Comparison of ENCODE assay signal across 9 mouse cellular contexts in genomic region chr19:23143541-23143940, GRCm38 (mm10). TPM values are rescaled to one million over a fixed set of nuclear protein-coding genes. Genes with fewer than 3 reads are reported as not detected.
A peak's percentile ranks its signal among the peaks of the same experiment; 100 is the strongest.
DNase-seq lines count a peak whose midpoint lies in the region; ATAC-seq and TF ChIP-seq lines count a peak whose summit lies in the region.
"Had no signal": no experiment of that assay in that cellular context is flagged by ENCODE, and none has a peak within 500 bp of the region (broad histone marks: within the 10 kb centered on the region; RNA-seq: fewer than 3 reads in every experiment).

No protein-coding gene starts in this region.

- peak overlapping the region; percentile 100 for H3K4me2 ChIP-seq in liver, embryonic 12.5 days
- H3K4me2 ChIP-seq in midbrain, embryonic 14.5 days (ENCODE audit: low read length): no peak overlapping the region

- DNase-seq in adrenal gland, postnatal 14 days: peak; percentile 54
- no peak for DNase-seq in adrenal gland, adult 8-10 months
- DNase-seq in liver, adult 2 months (ENCODE audit: extremely low read depth, low read depth, low spot score): peak; percentile 57
- DNase-seq in liver: no peak
- peak; percentile 58 to 66 for DNase-seq in gastrocnemius, adult 8-10 months (ENCODE audit: low spot score in 2 of 2)
- no peak for DNase-seq in thymus, postnatal 14 days
- no peak for DNase-seq in midbrain, embryonic 14.5 days
- DNase-seq: left cerebral cortex, postnatal 4 days had no signal

- H3K79me2 ChIP-seq in liver, adult 2 months (ENCODE audit: control insufficient read depth, insufficient read depth, low read length): peaks cover 65% of the 10 kb centered on the region

- H3K27me3 ChIP-seq in liver, adult 2 months (ENCODE audit: control insufficient read depth, insufficient read depth, low read length): no peaks in the 10 kb centered on the region
- peaks cover 22% of the 10 kb centered on the region for H3K27me3 ChIP-seq in liver, embryonic 12.5 days (replicated peaks)
- H3K27me3 ChIP-seq in midbrain, embryonic 14.5 days (ENCODE audit: control insufficient read depth, insufficient read depth, low read length): peaks cover 26% of the 10 kb centered on the region

- H3K36me3 ChIP-seq in liver, adult 2 months (ENCODE audit: control insufficient read depth, insufficient read depth, low read length): peaks cover 7% of the 10 kb centered on the region
- no peaks in the 10 kb centered on the region for H3K36me3 ChIP-seq in liver, embryonic 12.5 days
- no peaks in the 10 kb centered on the region for H3K36me3 ChIP-seq in midbrain, embryonic 14.5 days (ENCODE audit: control insufficient read depth, insufficient read depth, low read length)

- no peak for ATAC-seq in liver, embryonic 12.5 days
- ATAC-seq in midbrain, embryonic 14.5 days (ENCODE audit: low FRiP score, low TSS enrichment): no peak

- TF ChIP-seq POLR2A in liver, adult 2 months (IDR thresholded peaks at IDR 0.05; ENCODE audit: extremely low read depth, insufficient read depth, low read length): no peak

- H3K4me1 ChIP-seq in liver, adult 2 months (ENCODE audit: control insufficient read depth, insufficient read depth, low read length): peaks cover 30% of the 10 kb centered on the region
- peaks cover 63% of the 10 kb centered on the region for H3K4me1 ChIP-seq in liver, embryonic 12.5 days
- peaks cover 9% of the 10 kb centered on the region for H3K4me1 ChIP-seq in midbrain, embryonic 14.5 days (ENCODE audit: control insufficient read depth, insufficient read depth, low read length)

- H3K9ac ChIP-seq in liver, adult 2 months (ENCODE audit: low read depth, low read length): peak overlapping the region; percentile 99
- H3K9ac ChIP-seq in liver, embryonic 12.5 days: no peak overlapping the region
- H3K9ac ChIP-seq in midbrain, embryonic 14.5 days (replicated peaks; ENCODE audit: low read length): no peak overlapping the region

- no peaks in the 10 kb centered on the region for H3K9me3 ChIP-seq in liver, embryonic 12.5 days (replicated peaks)
- no peaks in the 10 kb centered on the region for H3K9me3 ChIP-seq in midbrain, embryonic 14.5 days (ENCODE audit: control insufficient read depth, low read length)

- TF ChIP-seq CTCF in liver, adult 2 months (IDR thresholded peaks at IDR 0.05; ENCODE audit: low read depth, low read length): no peak

- H3K27ac ChIP-seq in liver, adult 2 months (replicated peaks; ENCODE audit: insufficient read depth, low read depth, low read length): peak overlapping the region; percentile 92
- H3K27ac ChIP-seq in liver, embryonic 12.5 days: no peak overlapping the region
- no peak overlapping the region for H3K27ac ChIP-seq in midbrain, embryonic 14.5 days (replicated peaks; ENCODE audit: low read depth, low read length)

- WGBS in liver, adult 2 months: 18% methylated on average over 8 of the region's 8 CpGs
- WGBS in liver, embryonic 12.5 days (ENCODE audit: insufficient replicate concordance): 69% methylated on average over 8 of the region's 8 CpGs
- WGBS in midbrain, embryonic 14.5 days: 78% methylated on average over 8 of the region's 8 CpGs

- peak overlapping the region; percentile 90 for H3K4me3 ChIP-seq in liver, adult 2 months (ENCODE audit: insufficient read depth, low read depth, low read length)
- H3K4me3 ChIP-seq in liver, embryonic 12.5 days: peak overlapping the region; percentile 71; the same call in 1 of the 2 replicates
- H3K4me3 ChIP-seq in midbrain, embryonic 14.5 days (replicated peaks; ENCODE audit: low read depth, low read length): no peak overlapping the region

RNA-seq across cellular contexts. Expression of gene Klf9, which starts 2.5 kb away (rescaled TPM):
- 104 and 116 TPM in 2 replicates for total RNA-seq in adrenal gland, postnatal 14 days (2021)
- 10 to 100 TPM; 57.6 to 89.0 (median 71.0) TPM for total RNA-seq in adrenal gland, adult 8-10 months (2022)
- total RNA-seq in liver, adult 2 months (2014; rRNA removed): 75.0 and 81.6 TPM in 2 replicates
- polyA plus RNA-seq in liver, adult 2 months (2012; rRNA removed): 32.4 and 32.7 TPM in 2 replicates
- 100 to 1,000 TPM; 108 to 165 (median 128) TPM for total RNA-seq in gastrocnemius, adult 8-10 months (2022)
- polyA plus RNA-seq in liver, embryonic 12.5 days (2016; fragmentation: Nextera tagmentation; extraction: Ambion mirVana): 2.1 and 2.7 TPM in 2 replicates
- polyA plus RNA-seq in midbrain, embryonic 14.5 days (2014; fragmentation: Nextera tagmentation; extraction: Ambion mirVana): 0.93 and 1.2 TPM in 2 replicates

Comparison
In these comparisons a context has a peak if more than half of its experiments do, and no peak if none do; other contexts are left out.
1. DNase-seq: peak in adrenal gland, postnatal 14 days (single experiment), liver, adult 2 months (single experiment) and gastrocnemius, adult 8-10 months (2 of 2); none in adrenal gland, adult 8-10 months (single experiment), liver (single experiment), thymus, postnatal 14 days (single experiment) and midbrain, embryonic 14.5 days (single experiment).